Mouse (Mus musculus) cerebellum, adult 2 months (tissue): ENCODE measurements around the gene Ap2b1.

ENCODE experiments used
- CTCF ChIP-seq: fragments of 200-500 bp; IDR thresholded peaks from 2 replicates; pipeline ENCODE4 v1.5.1; 2011; ENCODE audit warnings: low read depth, mild to moderate bottlenecking, control low read depth, low read length, moderate library complexity, borderline replicate concordance; ENCODE audit not compliant: insufficient read depth
- POLR2A ChIP-seq: fragments of 200-500 bp; IDR thresholded peaks from 2 replicates; pipeline ENCODE4 v1.6.1; 2011; ENCODE audit warnings: low read length, control low read depth, borderline replicate concordance; ENCODE audit not compliant: insufficient read depth

- TF ChIP-seq CTCF, result no peak
- no peak for TF ChIP-seq POLR2A
Observed at GRCm38 (mm10) chr11:83394802-83395439, 96.1 kb downstream of the Ap2b1 start.
